Mouse (Mus musculus) heart, embryonic 14.5 days (tissue): ENCODE results near the gene Tnfrsf21. TPM values are rescaled to one million over a fixed set of nuclear protein-coding genes. Genes with fewer than 3 reads are reported as not detected.

Experiments used
- ATAC-seq: fragments of 200-750 bp; cut with Nextera tagmentation; 2 replicates; pipeline ENCODE4 v1.8.0; 2017; ENCODE audit warnings: low read depth, moderate TSS enrichment; ENCODE audit not compliant: insufficient number of reproducible peaks, insufficient read depth, low FRiP score
- H3K27ac ChIP-seq, 2 experiments: fragments of 200-500 bp in 1 of 2; fragments of 300-500 bp in 1 of 2; sonication (generic) in 1 of 2; replicated peaks in 1 of 2; 2 replicates each; pipeline ENCODE4 v1.5.1; 2012 to 2014; ENCODE audit warnings: low read depth in 2 of 2, low read length in 2 of 2, control low read depth in 1 of 2, mild to moderate bottlenecking in 1 of 2, mixed read lengths in 1 of 2; ENCODE audit not compliant: control insufficient read depth in 1 of 2, insufficient read depth in 1 of 2
- H3K27me3 ChIP-seq: fragments of 300-500 bp; sonication (generic); 2 replicates; pipeline ENCODE4 v1.6.1; 2014; ENCODE audit warnings: mild to moderate bottlenecking, low read length, control low read depth; ENCODE audit not compliant: control insufficient read depth, insufficient read depth
- H3K36me3 ChIP-seq: fragments of 300-500 bp; sonication (generic); 2 replicates; pipeline ENCODE4 v1.6.1; 2014; ENCODE audit warnings: mild to moderate bottlenecking, control low read depth, low read length, mixed read lengths; ENCODE audit not compliant: control insufficient read depth, insufficient read depth
- H3K4me1 ChIP-seq, 2 experiments: fragments of 200-500 bp in 1 of 2; fragments of 300-500 bp in 1 of 2; sonication (generic) in 1 of 2; 2 replicates each; pipeline ENCODE4 v1.6.1; 2012 to 2014; ENCODE audit warnings: low read length in 2 of 2, control low read depth in 1 of 2, mixed read lengths in 1 of 2; ENCODE audit not compliant: control insufficient read depth in 2 of 2, insufficient read depth in 2 of 2
- H3K4me2 ChIP-seq: fragments of 300-500 bp; sonication (generic); 2 replicates; pipeline ENCODE4 v1.6.1; 2014; ENCODE audit warnings: mild to moderate bottlenecking, low read length
- H3K4me3 ChIP-seq, 2 experiments: fragments of 200-500 bp in 1 of 2; fragments of 300-500 bp in 1 of 2; sonication (generic) in 1 of 2; 2 replicates each; pipeline ENCODE4 v1.5.1; 2012 to 2014; ENCODE audit warnings: low read length in 2 of 2, mild to moderate bottlenecking in 2 of 2, control low read depth in 1 of 2, low read depth in 1 of 2, moderate library complexity in 1 of 2; ENCODE audit not compliant: control insufficient read depth in 1 of 2, insufficient read depth in 1 of 2
- H3K9ac ChIP-seq: fragments of 300-500 bp; sonication (generic); 2 replicates; pipeline ENCODE4 v1.6.1; 2014; ENCODE audit warnings: mild to moderate bottlenecking, low read length
- H3K9me3 ChIP-seq: fragments of 300-500 bp; sonication (generic); 2 replicates; pipeline ENCODE4 v1.6.1; 2016; ENCODE audit warnings: low read length, control low read depth; ENCODE audit not compliant: control insufficient read depth
- WGBS: fragments of 180-500 bp; shearing (Covaris S2); extraction: QIAGEN DNeasy Blood & Tissue Kit; methylation state at CpG from one replicate; pipeline ENCODE4 v1.1.7; 2014; 5-methylcytosine and 5-hydroxymethylcytosine counted together
- polyA plus RNA-seq: library from polyadenylated mRNA; unstranded; fragments of >200 nt; fragmentation: Nextera tagmentation; extraction: Ambion mirVana; gene quantifications from 2 replicates; pipeline ENCODE4 v1.2.1, GENCODE M21; 2014

The Tnfrsf21 gene
- polyA plus RNA-seq, 1 experiment from 2014 or later, result 9.6 TPM

- Histone ChIP-seq H3K36me3 (no peaks in the 10 kb centered on the region), H3K4me1 (peaks cover 0 to 4% of the 10 kb centered on the region in 2 experiments; a peak in 1 of 4 replicates), H3K4me3 (no peak overlapping the region), H3K9me3 (no peaks in the 10 kb centered on the region), H3K4me2 (no peak overlapping the region), H3K27ac (no peak overlapping the region), H3K27me3 (no peaks in the 10 kb centered on the region), H3K9ac (no peak overlapping the region)
- ATAC-seq, result no peak
- 59% methylated on average over 9 of the region's 9 CpGs for WGBS
These were observed 30.3 kb upstream of the Tnfrsf21 start for GRCm38 (mm10) chr17:42985837-42986589.

DNA sequence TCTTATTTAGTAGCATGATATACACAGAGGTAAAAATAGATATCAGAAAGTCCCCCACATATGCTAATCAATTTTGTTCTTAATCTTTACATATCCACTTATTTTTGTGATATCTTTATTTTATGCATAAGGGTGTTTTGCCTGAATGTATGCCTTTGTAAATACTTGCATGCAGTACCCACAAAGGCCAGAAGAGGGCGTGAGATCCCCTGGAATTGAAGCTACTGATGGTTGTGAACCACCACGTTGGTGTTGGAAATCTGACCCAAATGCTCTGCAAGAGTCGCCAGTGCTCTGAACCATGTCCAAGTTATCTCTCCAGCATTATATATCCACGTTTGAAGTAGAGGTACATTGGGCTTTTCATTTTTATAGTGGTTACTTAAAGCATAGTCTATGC, 28.7 kb upstream of the Tnfrsf21 start:
- no peak overlapping the region for H3K27ac ChIP-seq
- H3K4me1 ChIP-seq, result no peaks in the 10 kb centered on the region
- H3K36me3 ChIP-seq, result no peaks in the 10 kb centered on the region
- WGBS, result 28% methylated on average over 4 of the region's 4 CpGs
- H3K27me3 ChIP-seq, result no peaks in the 10 kb centered on the region
- H3K4me3 ChIP-seq, result no peak overlapping the region
- H3K4me2 ChIP-seq, result no peak overlapping the region
- no peak overlapping the region for H3K9ac ChIP-seq
- no peak for ATAC-seq
- H3K9me3 ChIP-seq, result no peaks in the 10 kb centered on the region

DNA sequence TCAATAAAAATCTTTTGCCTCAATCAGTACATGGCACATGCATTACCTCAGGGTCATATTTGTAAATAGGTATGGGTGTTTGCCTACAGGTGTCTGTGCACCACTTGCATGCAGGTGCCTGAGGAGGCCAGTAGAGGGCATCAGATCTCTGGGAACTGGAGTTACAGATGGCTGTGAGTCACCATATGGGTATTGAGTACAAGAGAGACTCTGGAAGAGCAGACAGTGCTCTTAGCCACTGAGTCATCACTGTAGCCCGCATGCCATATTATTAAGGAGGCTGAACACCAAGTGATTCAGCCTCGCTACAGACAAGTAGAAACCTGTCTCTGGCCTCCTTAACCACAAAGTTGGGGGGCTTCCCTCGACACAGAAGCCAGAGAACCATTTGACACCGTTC, 26.4 kb upstream of the Tnfrsf21 start:
- no peaks in the 10 kb centered on the region for H3K27me3 ChIP-seq
- H3K4me2 ChIP-seq, result no peak overlapping the region
- H3K27ac ChIP-seq, result no peak overlapping the region
- WGBS, result 85% methylated on average over 4 of the region's 4 CpGs
- no peak overlapping the region for H3K9ac ChIP-seq
- ATAC-seq, result no peak
- H3K36me3 ChIP-seq, result no peaks in the 10 kb centered on the region
- H3K9me3 ChIP-seq, result no peaks in the 10 kb centered on the region
- no peaks in the 10 kb centered on the region for H3K4me1 ChIP-seq
- H3K4me3 ChIP-seq, result no peak overlapping the region

DNA sequence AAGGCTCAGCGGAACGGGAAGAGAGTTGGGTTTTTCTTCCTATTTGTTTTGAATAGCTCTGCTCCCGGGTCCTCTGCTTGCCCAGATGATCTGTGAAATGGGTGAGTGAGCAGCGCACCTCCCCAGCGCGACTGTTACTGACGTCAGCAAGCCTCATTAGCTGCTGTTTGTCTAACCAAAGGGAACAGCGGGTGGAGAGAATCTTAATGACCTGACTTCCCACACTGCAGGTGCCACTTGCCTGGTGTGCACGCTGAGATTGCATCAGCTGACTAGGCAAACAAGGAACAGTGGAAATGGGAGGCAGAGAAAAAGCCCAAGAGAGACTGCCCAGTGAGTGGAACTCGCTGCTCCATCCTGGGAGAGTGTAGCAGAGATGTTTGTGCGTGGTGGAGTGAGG, 25.2 kb upstream of the Tnfrsf21 start:
- H3K9me3 ChIP-seq, result no peaks in the 10 kb centered on the region
- no peaks in the 10 kb centered on the region for H3K4me1 ChIP-seq
- no peak overlapping the region for H3K4me3 ChIP-seq
- H3K4me2 ChIP-seq, result no peak overlapping the region
- no peak overlapping the region for H3K9ac ChIP-seq
- 54% methylated on average over 11 of the region's 11 CpGs for WGBS
- no peaks in the 10 kb centered on the region for H3K36me3 ChIP-seq
- no peak overlapping the region for H3K27ac ChIP-seq
- H3K27me3 ChIP-seq, result no peaks in the 10 kb centered on the region
- ATAC-seq, result no peak

DNA sequence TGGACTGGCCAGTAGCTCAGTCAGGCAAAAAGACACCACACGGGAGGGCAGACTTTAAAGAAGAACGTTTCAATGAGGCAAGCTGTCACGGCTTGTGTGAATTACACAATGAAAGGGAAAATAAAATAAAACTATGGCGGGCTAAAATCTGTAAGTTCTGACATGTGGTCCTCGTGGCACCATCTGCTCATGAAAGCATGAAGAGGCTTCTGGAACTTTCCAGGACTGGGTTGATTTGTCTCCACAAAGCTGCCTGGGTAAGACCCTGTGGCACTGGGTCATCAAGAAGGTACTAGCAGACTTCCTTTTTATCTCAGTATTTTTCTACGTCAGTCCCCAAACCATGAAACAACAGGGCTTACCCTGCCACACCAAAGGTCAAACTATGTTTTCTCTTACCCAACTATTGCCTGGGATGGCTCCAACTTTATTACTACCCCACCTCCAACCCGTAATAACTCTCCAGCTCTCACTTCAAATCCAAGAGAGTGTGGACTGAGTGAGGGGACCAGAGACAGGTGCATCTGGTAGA, 16.8 kb upstream of the Tnfrsf21 start:
- Histone ChIP-seq H3K4me2 (no peak overlapping the region), H3K4me3 (no peak overlapping the region), H3K27ac (no peak overlapping the region), H3K4me1 (no peaks in the 10 kb centered on the region), H3K9me3 (no peaks in the 10 kb centered on the region), H3K36me3 (no peaks in the 10 kb centered on the region), H3K27me3 (no peaks in the 10 kb centered on the region), H3K9ac (no peak overlapping the region)
- 77% methylated on average over 7 of the region's 7 CpGs for WGBS
- no peak for ATAC-seq

- Histone ChIP-seq H3K9ac (no peak overlapping the region), H3K4me3 (no peak overlapping the region), H3K9me3 (no peaks in the 10 kb centered on the region), H3K4me2 (no peak overlapping the region), H3K27ac (no peak overlapping the region), H3K36me3 (no peaks in the 10 kb centered on the region), H3K4me1 (no peaks in the 10 kb centered on the region), H3K27me3 (no peaks in the 10 kb centered on the region)
- 83% methylated on average over 7 of the region's 7 CpGs for WGBS
- no peak for ATAC-seq
These were observed 15.8 kb upstream of the Tnfrsf21 start for GRCm38 (mm10) chr17:43000598-43000997.

DNA sequence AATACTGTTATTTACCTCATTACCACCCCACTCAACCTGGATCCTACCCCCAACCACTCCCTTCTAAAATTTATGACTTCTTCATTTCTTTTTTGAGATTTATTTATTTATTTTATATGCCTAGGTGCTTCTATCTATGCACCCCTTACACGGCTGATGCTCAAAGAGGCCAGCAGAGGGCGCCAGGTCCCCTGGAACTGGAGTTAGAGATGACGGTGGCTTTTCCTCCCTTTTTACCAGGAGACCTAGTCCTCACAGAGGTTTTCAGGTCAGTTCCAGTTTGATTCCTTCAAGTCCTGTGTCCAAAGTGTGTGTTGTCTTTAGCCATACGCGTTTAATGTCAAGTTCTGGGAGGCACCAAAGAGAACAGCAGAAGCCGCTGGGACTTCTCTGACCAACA, 3.6 kb upstream of the Tnfrsf21 start:
- Histone ChIP-seq H3K36me3 (no peaks in the 10 kb centered on the region), H3K4me3 (no peak overlapping the region), H3K4me1 (no peaks in the 10 kb centered on the region), H3K27ac (no peak overlapping the region), H3K9ac (no peak overlapping the region), H3K9me3 (no peaks in the 10 kb centered on the region), H3K4me2 (no peak overlapping the region), H3K27me3 (peaks cover 6% of the 10 kb centered on the region; the same call in 1 of the 2 replicates)
- no peak for ATAC-seq
- WGBS, result 16% methylated on average over 6 of the region's 6 CpGs
